Mouse (Mus musculus) hindbrain, embryonic 11.5 days (tissue): ENCODE data around the gene Dhx8. TPM values are rescaled to one million over a fixed set of nuclear protein-coding genes. Genes with fewer than 3 reads are reported as not detected.

ENCODE experiments used
- ATAC-seq: fragments of 200-750 bp; cut with Nextera tagmentation; 2 replicates; pipeline ENCODE4 v1.8.0; 2017; ENCODE audit warnings: mild to moderate bottlenecking, moderate TSS enrichment, moderate library complexity; ENCODE audit not compliant: low FRiP score
- DNase-seq: peaks from one replicate; pipeline ENCODE4 v3.0.0-alpha.2; 2015; ENCODE audit warnings: low spot score
- H3K27ac ChIP-seq: fragments of 300-500 bp; sonication (generic); 2 replicates; pipeline ENCODE4 v1.5.1; 2014; ENCODE audit warnings: mild to moderate bottlenecking, low read depth, low read length
- H3K27me3 ChIP-seq: fragments of 300-500 bp; sonication (generic); 2 replicates; pipeline ENCODE4 v1.6.1; 2014; ENCODE audit warnings: mild to moderate bottlenecking, low read length, moderate library complexity, mixed read lengths; ENCODE audit not compliant: control insufficient read depth, insufficient read depth
- H3K36me3 ChIP-seq: fragments of 300-500 bp; sonication (generic); 2 replicates; pipeline ENCODE4 v1.6.1; 2014; ENCODE audit warnings: mild to moderate bottlenecking, low read length, moderate library complexity, mixed read lengths; ENCODE audit not compliant: control insufficient read depth, insufficient read depth
- H3K4me1 ChIP-seq: fragments of 300-500 bp; sonication (generic); replicated peaks from 2 replicates; pipeline ENCODE4 v1.6.1; 2014; ENCODE audit warnings: low read length, mixed read lengths; ENCODE audit not compliant: control insufficient read depth, insufficient read depth
- H3K4me2 ChIP-seq: fragments of 300-500 bp; sonication (generic); replicated peaks from 2 replicates; pipeline ENCODE4 v1.6.1; 2014; ENCODE audit warnings: mild to moderate bottlenecking, low read depth, low read length
- H3K4me3 ChIP-seq: fragments of 300-500 bp; sonication (generic); 2 replicates; pipeline ENCODE4 v1.5.1; 2014; ENCODE audit warnings: low read depth, low read length
- H3K9ac ChIP-seq: fragments of 300-500 bp; sonication (generic); 2 replicates; pipeline ENCODE4 v1.6.1; 2014; ENCODE audit warnings: low read depth, low read length
- H3K9me3 ChIP-seq: fragments of 300-500 bp; sonication (generic); 2 replicates; pipeline ENCODE4 v1.6.1; 2016; ENCODE audit warnings: low read length; ENCODE audit not compliant: control insufficient read depth
- WGBS: fragments of 180-500 bp; shearing (Covaris S2); extraction: QIAGEN DNeasy Blood & Tissue Kit; methylation state at CpG from one replicate; pipeline ENCODE4 v1.1.7; 2014; 5-methylcytosine and 5-hydroxymethylcytosine counted together
- polyA plus RNA-seq: library from polyadenylated mRNA; unstranded; fragments of >200 nt; fragmentation: Nextera tagmentation; extraction: Ambion mirVana; gene quantifications from 2 replicates; pipeline ENCODE4 v1.2.1, GENCODE M21; 2014

The Dhx8 gene
- polyA plus RNA-seq, 1 experiment from 2014 or later, result 37.0 TPM

GRCm38 (mm10) chr11:101783584-101783983 lies 50.9 kb downstream of the Dhx8 start:
- Histone ChIP-seq H3K9ac (no peak overlapping the region; the same call in 1 of the 2 replicates), H3K27ac (no peak overlapping the region)

DNA sequence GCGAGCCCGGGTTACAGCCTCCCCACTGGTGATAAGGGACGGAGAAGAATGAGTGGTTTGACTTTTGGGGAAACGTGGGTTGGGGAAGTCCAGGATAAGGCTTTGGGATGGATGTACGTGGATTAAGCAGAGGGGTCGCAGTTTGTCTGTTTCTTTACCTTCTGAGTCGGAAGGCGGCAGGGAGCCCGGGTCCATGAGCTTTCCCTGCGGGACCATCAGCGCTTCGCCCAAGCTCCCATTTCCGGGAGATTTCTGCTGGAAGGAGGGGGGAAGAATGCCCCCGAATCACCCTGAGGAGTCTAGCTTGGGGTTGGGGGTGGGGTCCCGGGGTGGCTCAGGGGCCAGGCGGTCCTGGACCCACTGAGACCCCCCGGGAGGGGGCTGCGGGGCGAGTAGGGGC lies 51.4 kb downstream of the Dhx8 start:
- Histone ChIP-seq H3K27ac (no peak overlapping the region), H3K36me3 (no peaks in the 10 kb centered on the region), H3K4me2 (peak overlapping the region; percentile 91), H3K4me1 (peaks cover 12% of the 10 kb centered on the region; the same call in 1 of the 2 replicates), H3K4me3 (peak overlapping the region; percentile 44), H3K9ac (peak overlapping the region; percentile 53; the same call in 1 of the 2 replicates), H3K27me3 (peaks cover 73% of the 10 kb centered on the region), H3K9me3 (no peaks in the 10 kb centered on the region)
- 2% methylated on average over 17 of the region's 19 CpGs for whole genome bisulfite sequencing
- DNase-seq, result peak; percentile 22
- ATAC-seq, result no peak

More at GRCm38 (mm10) chr11:101783584-101783983, 50.9 kb downstream of the Dhx8 start:
- DNase-seq, result peak; percentile 18
- H3K36me3 ChIP-seq, result no peaks in the 10 kb centered on the region
- no peak for ATAC-seq
- peak overlapping the region; percentile 44; the same call in 1 of the 2 replicates for H3K4me3 ChIP-seq
- peaks cover 12% of the 10 kb centered on the region; the same call in 1 of the 2 replicates for H3K4me1 ChIP-seq
- peak overlapping the region; percentile 91 for H3K4me2 ChIP-seq
- H3K9me3 ChIP-seq, result no peaks in the 10 kb centered on the region
- WGBS, result 30% methylated on average over 9 of the region's 9 CpGs
- peaks cover 73% of the 10 kb centered on the region for H3K27me3 ChIP-seq

DNA sequence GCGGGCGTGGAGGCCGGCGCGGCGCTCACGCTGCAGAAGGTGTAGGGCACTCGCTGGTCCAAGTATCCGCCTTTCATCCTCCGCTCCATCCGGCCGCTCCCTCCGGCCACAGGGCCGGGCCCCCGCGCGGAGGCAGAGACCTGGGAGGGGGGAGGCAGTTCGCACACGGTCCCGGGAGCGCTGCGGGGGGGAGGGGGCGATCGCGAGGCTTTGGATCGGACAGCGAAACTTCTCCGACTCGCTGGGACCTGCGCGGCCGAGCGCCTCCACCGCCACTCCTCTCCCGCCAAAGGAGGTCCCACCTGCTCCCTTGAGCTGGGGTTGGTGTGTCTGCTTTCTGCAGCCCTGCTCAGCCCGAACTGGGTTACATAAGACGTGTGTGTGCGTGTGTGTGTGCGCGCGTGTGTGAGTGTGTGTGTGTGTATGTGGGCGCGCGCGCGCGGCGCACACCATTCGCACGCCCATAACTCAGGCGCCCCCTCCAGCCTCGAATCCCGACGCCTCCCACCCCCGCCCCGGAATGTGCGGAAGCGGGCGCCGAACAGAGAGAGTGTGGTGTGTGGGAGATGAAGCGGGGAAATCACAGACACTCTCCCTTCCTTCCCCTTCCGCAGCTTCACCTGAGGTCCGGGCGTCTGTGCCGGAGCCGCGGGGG lies 51.9 kb downstream of the Dhx8 start:
- peak overlapping the region; percentile 44 for H3K4me3 ChIP-seq
- peak overlapping the region; percentile 91 for H3K4me2 ChIP-seq
- H3K9ac ChIP-seq, result peak overlapping the region; percentile 53
- ATAC-seq (peak; percentile 63), DNase-seq (peak; percentile 51)
- under 1% methylated on average over 36 of the region's 67 CpGs for WGBS
- H3K36me3 ChIP-seq, result no peaks in the 10 kb centered on the region
- peaks cover 73% of the 10 kb centered on the region for H3K27me3 ChIP-seq
- no peaks in the 10 kb centered on the region for H3K9me3 ChIP-seq
- peaks cover 12% of the 10 kb centered on the region; the same call in 1 of the 2 replicates for H3K4me1 ChIP-seq
- no peak overlapping the region for H3K27ac ChIP-seq

GRCm38 (mm10) chr11:101785143-101785851 lies 52.6 kb downstream of the Dhx8 start, which contains the start of gene Etv4:
Gene Etv4, minus strand, starts transcription at chr11:101785371.
- DNase-seq (peak; percentile 95), ATAC-seq (peak; percentile 93)
- Histone ChIP-seq H3K4me1 (peaks cover 12% of the 10 kb centered on the region; the same call in 1 of the 2 replicates), H3K4me3 (peak within 1 kb of the TSS; percentile 44), H3K27me3 (peaks cover 73% of the 10 kb centered on the region), H3K4me2 (peak within 1 kb of the TSS; percentile 91), H3K9me3 (no peaks in the 10 kb centered on the region), H3K27ac (no peak within 1 kb of the TSS), H3K9ac (peak within 1 kb of the TSS; percentile 53), H3K36me3 (no peaks in the 10 kb centered on the region)
- under 1% methylated on average over 35 of the region's 35 CpGs for WGBS

DNA sequence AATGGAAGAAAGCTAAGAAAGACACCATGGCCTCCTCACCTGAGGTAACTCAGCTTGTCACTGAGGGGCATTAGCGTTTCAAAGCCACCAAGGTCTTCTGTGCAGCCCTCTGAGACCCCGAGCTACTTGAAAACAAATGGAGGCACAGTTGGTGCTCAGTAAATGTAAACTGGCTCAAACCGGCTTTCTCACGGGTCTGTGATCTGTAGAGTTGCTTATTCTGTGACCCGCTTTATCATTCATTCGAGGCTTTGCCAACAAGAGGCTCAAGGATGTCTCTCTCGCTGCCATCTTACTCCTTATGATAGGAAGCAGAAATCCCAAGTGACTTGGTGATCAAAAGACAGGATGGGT lies 53.1 kb downstream of the Dhx8 start:
- no peak overlapping the region for H3K27ac ChIP-seq
- peak overlapping the region; percentile 46 for H3K4me2 ChIP-seq
- peaks cover 12% of the 10 kb centered on the region; the same call in 1 of the 2 replicates for H3K4me1 ChIP-seq
- ATAC-seq (no peak), DNase-seq (peak; percentile 25)
- peaks cover 68% of the 10 kb centered on the region for H3K27me3 ChIP-seq
- no peaks in the 10 kb centered on the region for H3K9me3 ChIP-seq
- 0 out of 2 replicates have a peak overlapping the region, but pooled peaks have one; percentile 4 for H3K4me3 ChIP-seq
- no peak overlapping the region for H3K9ac ChIP-seq
- no peaks in the 10 kb centered on the region for H3K36me3 ChIP-seq
- 8% methylated on average over 7 of the region's 7 CpGs for WGBS

- Histone ChIP-seq H3K36me3 (no peaks in the 10 kb centered on the region), H3K4me1 (peaks cover 12% of the 10 kb centered on the region; the same call in 1 of the 2 replicates), H3K4me2 (no peak overlapping the region), H3K9ac (no peak overlapping the region), H3K27me3 (peaks cover 62% of the 10 kb centered on the region), H3K9me3 (no peaks in the 10 kb centered on the region), H3K4me3 (no peak overlapping the region), H3K27ac (no peak overlapping the region)
- ATAC-seq (no peak), DNase-seq (no peak)
- WGBS, result 66% methylated on average over 7 of the region's 7 CpGs
These were observed 53.9 kb downstream of the Dhx8 start for GRCm38 (mm10) chr11:101786651-101787050.

GRCm38 (mm10) chr11:101787432-101787831 lies 54.7 kb downstream of the Dhx8 start:
- Histone ChIP-seq H3K9me3 (no peaks in the 10 kb centered on the region), H3K36me3 (no peaks in the 10 kb centered on the region), H3K4me1 (peaks cover 12% of the 10 kb centered on the region; the same call in 1 of the 2 replicates), H3K4me3 (no peak overlapping the region), H3K9ac (no peak overlapping the region), H3K27me3 (peaks cover 54% of the 10 kb centered on the region), H3K4me2 (no peak overlapping the region), H3K27ac (no peak overlapping the region)
- 75% methylated on average over 1 of the region's 1 CpGs for WGBS
- no peak for DNase-seq
- no peak for ATAC-seq

GRCm38 (mm10) chr11:101790811-101791526 lies 58.2 kb downstream of the Dhx8 start:
- Histone ChIP-seq H3K27ac (no peak overlapping the region), H3K9me3 (no peaks in the 10 kb centered on the region), H3K4me3 (no peak overlapping the region), H3K4me2 (no peak overlapping the region), H3K36me3 (no peaks in the 10 kb centered on the region), H3K4me1 (no peaks in the 10 kb centered on the region), H3K27me3 (peaks cover 22% of the 10 kb centered on the region), H3K9ac (no peak overlapping the region)
- 50% methylated on average over 19 of the region's 19 CpGs for WGBS
- no peak for DNase-seq
- no peak for ATAC-seq
